Mouse (Mus musculus) ES-E14 (cell line): ENCODE results near the gene Adgrv1.

Source experiments
- CHD2 ChIP-seq: IDR thresholded peaks from 2 replicates; pipeline ENCODE4 v1.6.1; 2014; ENCODE audit warnings: mild to moderate bottlenecking, low read depth, low read length, inconsistent platforms
- MAFK ChIP-seq: IDR thresholded peaks from 2 replicates; pipeline ENCODE4 v1.6.1; 2014; ENCODE audit warnings: mild to moderate bottlenecking, low read depth, low read length, inconsistent platforms; ENCODE audit not compliant: insufficient read depth
- ZC3H11A ChIP-seq: IDR thresholded peaks from 2 replicates; pipeline ENCODE4 v1.6.1; 2012; ENCODE audit warnings: low read depth, mild to moderate bottlenecking, inconsistent platforms, low read length, borderline replicate concordance
- ZNF384 ChIP-seq: IDR thresholded peaks from 2 replicates; pipeline ENCODE4 v1.6.1; 2012; ENCODE audit warnings: low read depth, low read length, inconsistent platforms

- TF ChIP-seq CHD2 (no peak), MAFK (no peak), ZNF384 (no peak), ZC3H11A (no peak)
Measured at GRCm38 (mm10) chr13:81167450-81167849, 465.5 kb downstream of the Adgrv1 start.
